Mouse (Mus musculus): ENCODE measurements around the gene Camta2.

The Camta2 gene

GRCm38 (mm10) chr11:70689578-70689977, 1.7 kb upstream of the Camta2 start:
- DNase-seq (ENCODE audit: low spot score) = no peak

- no peak for DNase-seq (ENCODE audit: low spot score)
Observed at GRCm38 (mm10) chr11:70688372-70688771, 467 bp upstream of the Camta2 start.

DNA sequence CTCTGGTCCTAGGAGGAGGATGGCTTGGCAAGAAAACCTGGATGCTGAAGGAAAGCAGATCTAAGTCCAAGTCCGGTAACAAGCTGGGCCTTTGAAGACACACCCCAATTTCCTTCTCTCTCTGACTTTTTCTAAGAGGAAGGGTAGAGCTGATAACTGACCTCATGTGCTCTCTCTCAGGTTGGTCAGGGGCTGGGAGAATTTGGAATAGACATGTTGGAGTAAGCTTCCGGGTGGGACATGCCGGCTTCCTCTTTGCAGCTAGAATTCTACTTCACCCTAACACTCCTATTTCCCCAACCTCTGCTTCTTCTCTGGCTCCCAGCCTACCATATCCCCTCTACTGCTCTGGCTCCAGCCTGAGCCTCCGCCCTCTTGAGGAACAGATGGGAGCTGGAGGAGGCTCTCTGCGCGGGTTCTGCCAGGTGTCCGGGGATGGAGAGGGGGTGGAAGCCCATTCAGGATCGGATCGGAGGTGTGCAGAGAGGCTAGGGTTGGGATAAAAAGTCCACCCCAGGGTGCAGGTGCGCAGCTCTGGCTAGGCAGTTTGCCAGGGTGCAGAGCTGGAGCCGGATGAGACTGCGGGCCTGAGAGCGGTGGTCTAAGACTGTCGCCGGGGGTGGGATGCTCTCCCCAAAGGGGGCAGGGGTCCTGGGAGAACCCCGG, 871 bp downstream of the Camta2 start:
- peak; percentile 65 for DNase-seq (ENCODE audit: low spot score)

- DNase-seq (ENCODE audit: low spot score) = no peak
Observed at GRCm38 (mm10) chr11:70683640-70684039, 4.3 kb downstream of the Camta2 start.

- DNase-seq (ENCODE audit: low spot score) = peak; percentile 60
Observed at GRCm38 (mm10) chr11:70681897-70682581, 5.9 kb downstream of the Camta2 start.

DNA sequence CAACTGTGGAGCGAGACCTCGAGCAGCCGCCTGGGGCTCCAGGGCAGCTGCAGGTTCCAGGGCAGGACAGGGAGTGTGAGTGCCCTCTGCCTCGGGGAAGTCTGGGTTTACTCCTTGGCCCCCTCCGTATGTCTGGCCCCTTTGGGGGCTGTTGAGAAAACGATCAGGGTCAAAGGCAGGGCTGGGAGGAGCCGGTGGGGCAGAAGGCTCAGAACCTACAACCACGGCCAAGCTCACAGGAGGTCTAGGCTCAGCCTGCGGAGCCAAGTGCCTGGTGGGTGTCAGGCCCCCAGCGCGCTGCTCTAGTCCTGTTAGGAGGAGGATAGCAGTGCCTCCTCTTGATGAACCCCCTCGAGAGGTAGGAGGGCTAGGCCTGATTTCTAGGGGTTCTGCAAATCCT, 6.7 kb downstream of the Camta2 start:
- DNase-seq (ENCODE audit: low spot score) = no peak

GRCm38 (mm10) chr11:70679894-70680293, 8.0 kb downstream of the Camta2 start:
- DNase-seq (ENCODE audit: low spot score) = peak; percentile 52

- DNase-seq (ENCODE audit: low spot score) = no peak
Observed at GRCm38 (mm10) chr11:70679361-70679760, 8.5 kb downstream of the Camta2 start.

GRCm38 (mm10) chr11:70678576-70678975, 9.3 kb downstream of the Camta2 start:
- DNase-seq (ENCODE audit: low spot score) = no peak

- no peak for DNase-seq (ENCODE audit: low spot score)
Observed at GRCm38 (mm10) chr11:70678092-70678491, 9.8 kb downstream of the Camta2 start.

GRCm38 (mm10) chr11:70674501-70674900, 13.4 kb downstream of the Camta2 start:
- DNase-seq (ENCODE audit: low spot score) = no peak

GRCm38 (mm10) chr11:70674014-70674413, 13.9 kb downstream of the Camta2 start:
- DNase-seq (ENCODE audit: low spot score) = no peak

GRCm38 (mm10) chr11:70671333-70672047, 16.4 kb downstream of the Camta2 start:
- no peak for DNase-seq (ENCODE audit: low spot score)

DNA sequence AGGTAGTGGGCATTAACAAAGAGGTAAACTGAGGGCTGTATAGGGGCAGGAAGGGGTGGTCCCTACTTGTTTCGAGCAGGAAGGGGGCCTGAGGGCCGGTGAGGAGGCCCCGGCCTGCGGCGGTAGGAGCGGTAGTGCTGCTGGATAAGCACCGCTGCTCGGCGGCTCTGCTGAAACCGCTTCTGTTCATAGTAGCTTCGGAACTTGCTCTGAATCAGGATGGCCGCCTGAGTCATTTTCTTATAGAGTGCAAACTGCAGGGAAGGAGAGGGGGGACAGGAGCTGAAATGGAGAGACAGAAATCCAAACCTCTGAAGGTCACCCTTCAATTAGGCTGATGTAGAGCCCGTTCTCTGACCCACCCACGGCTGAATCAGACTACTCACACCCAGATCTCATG, 17.4 kb downstream of the Camta2 start:
- DNase-seq (ENCODE audit: low spot score) = no peak

- DNase-seq (ENCODE audit: low spot score) = peak; percentile 82
Observed at GRCm38 (mm10) chr11:70669582-70670345, 18.1 kb downstream of the Camta2 start.

DNA sequence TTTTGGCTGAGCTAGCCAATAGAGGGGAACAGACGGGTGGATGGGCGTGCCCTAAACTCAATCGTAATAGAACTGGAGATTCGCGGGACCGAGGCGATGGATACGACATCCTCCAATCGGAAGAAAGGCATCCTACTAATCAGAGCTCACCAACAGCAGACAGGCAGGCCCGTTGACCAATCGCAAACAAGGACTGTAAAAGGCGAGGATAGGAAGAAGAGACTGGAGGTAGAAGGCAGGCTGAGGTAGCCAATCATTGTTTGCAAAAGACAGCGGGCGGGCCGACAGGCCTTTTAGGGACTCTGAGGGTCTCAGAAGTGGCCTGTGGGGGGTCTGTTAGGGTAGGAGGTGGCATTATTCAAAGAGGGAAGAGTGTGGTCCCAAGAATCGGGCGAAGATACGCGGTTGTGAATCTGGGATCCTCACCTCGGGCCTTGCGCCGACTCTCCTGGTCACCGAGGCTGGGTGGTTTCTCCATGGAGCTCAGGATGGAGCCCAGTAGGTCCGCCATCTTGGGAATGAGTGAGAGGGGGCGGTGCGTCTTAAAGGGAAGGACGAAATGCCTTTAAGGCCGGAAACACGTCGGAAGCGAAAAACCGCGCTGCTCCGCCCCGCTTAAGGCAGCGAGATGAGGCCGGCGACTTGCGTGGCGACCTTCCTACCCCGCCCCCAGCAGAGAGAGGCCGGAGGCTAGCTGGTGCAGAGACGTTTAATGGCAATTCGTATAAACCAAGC, 19.0 kb downstream of the Camta2 start, which contains the start of gene Spag7:
Gene Spag7, minus strand, starts transcription at position 646 of the 735 bp plus-strand sequence.
- DNase-seq (ENCODE audit: low spot score) = peak; percentile 99

DNA sequence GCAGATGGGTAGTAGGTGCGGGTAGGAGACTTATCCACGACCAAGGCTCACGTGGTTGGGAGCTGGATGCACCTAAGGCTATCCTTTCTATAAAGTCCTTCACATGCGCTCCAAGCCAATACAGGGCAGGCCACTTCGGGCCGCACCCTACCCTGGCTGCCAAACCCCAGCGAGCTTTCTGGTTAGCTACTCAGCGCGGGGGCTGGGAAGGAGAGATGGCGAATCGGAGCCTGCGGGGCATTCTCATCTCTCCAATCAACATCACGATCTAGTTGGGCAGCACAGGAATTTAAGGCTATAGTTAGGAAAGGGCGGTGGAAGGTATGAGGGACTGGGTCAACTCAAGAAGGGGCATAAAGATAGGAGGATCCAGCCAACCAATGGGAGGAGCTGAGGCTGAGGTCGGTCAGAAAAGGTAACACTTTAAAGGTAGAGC, 19.6 kb downstream of the Camta2 start:
- no peak for DNase-seq (ENCODE audit: low spot score)

DNA sequence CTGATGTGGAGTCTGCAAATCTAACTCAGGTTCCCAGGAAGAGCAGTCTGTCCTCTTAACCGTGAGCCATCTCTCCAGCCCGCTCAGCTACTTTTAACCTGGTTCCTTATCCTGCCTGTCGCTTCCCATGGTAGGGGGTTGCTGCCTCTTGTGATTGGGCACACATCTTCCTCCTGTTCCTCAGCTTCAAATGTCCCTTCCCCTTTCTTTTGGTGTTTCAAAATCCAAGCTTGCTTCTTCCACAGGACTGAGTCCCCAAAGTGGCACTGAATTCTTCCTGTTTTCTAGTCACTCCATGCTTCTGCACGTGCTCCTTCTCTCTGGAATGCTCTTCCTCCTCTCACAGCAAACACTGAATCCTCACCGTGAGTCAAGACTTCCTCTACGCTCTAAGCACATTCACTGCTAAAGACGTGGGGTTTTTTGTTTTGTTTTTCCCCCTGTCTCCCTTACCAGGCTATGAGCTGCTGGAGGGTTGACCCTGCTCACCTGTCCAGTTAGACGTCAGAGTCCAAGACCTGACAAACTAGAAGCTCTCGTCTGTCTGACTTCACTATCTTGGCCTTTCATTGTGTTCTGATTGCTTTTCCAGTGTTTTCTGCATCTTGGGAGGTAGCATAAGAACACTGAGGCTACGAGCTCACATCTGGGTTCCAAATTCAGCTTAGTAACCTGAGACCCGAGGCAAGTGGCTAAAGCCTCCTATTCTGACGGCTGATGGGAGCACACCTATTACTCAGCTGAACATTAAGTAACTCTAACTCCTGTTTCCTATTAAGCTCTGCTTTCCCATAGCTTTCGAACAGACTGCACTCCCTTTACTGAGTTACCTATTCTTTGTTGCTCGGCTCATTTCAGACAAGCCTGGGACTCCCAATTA, 20.4 kb downstream of the Camta2 start:
- DNase-seq (ENCODE audit: low spot score) = no peak

GRCm38 (mm10) chr11:70666687-70667086, 21.2 kb downstream of the Camta2 start:
- no peak for DNase-seq (ENCODE audit: low spot score)

DNA sequence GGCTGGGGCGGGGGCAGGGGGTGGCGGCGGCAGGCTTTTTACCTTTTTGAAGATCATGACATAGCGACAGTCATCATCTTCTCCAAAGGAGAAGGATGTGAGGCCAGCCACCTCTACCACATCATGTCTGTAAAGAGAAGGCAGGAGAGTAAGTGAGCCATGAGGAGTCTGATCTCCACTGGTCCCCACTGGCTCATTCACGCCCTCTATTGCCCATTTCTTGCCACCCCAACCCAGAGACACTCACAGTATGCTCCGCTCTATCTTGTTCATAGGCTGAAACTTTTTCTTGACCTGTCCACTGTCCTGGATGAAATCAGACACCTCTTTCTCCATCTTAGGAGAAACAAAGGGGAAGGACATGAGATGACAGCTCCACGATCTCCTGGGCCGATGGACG, 23.2 kb downstream of the Camta2 start:
- DNase-seq (ENCODE audit: low spot score) = no peak

All from layer of hippocampus, adult 11-12 months (tissue).